Mouse (Mus musculus): ENCODE data around the gene Grhpr.
"Not testable (repeated sequence)": the region's sequence is repeated elsewhere in the genome, so short reads cannot be mapped to it uniquely, and the experiment has no call there.

GRCm38 (mm10) chr4:44993179-44993578 lies 12.0 kb downstream of the Grhpr start:
- not testable (repeated sequence) for TF ChIP-seq NRF1 (IDR thresholded peaks at IDR 0.05; ENCODE audit: low read depth, low read length); CTCF (conservative IDR thresholded peaks at IDR 0.05 in 1 of 2, IDR thresholded peaks at IDR 0.05 in 1 of 2; ENCODE audit: low read depth in 2 of 2, low read length in 2 of 2); USF1 (IDR thresholded peaks at IDR 0.05; ENCODE audit: low read depth, low read length); EP300 (IDR thresholded peaks at IDR 0.05; ENCODE audit: low read length); POLR2AphosphoS2 (IDR thresholded peaks at IDR 0.05; ENCODE audit: low read depth, low read length); CHD2 (IDR thresholded peaks at IDR 0.05; ENCODE audit: low read length); POLR2A (IDR thresholded peaks at IDR 0.05; ENCODE audit: low read depth, low read length)
